Mouse (Mus musculus): ENCODE measurements at regions not wholly inside any gene's neighbourhood (a gene's known extent, or its start where the extent isn't known, plus 50 kb on each side); places are given as distances from the start of the nearest gene placed in this dataset.

GRCm38 (mm10) chr6:50777827-50778226, 123.6 kb upstream of the Npvf start:
- no peak for DNase-seq (ENCODE audit: low read depth, low spot score)

GRCm38 (mm10) chr6:50780677-50781076, 126.4 kb upstream of the Npvf start:
- no peak for DNase-seq (ENCODE audit: low read depth, low spot score)

- no peak for DNase-seq (ENCODE audit: low read depth, low spot score)
These were observed 127.0 kb upstream of the Npvf start for GRCm38 (mm10) chr6:50781271-50781670.

- no peak for DNase-seq (ENCODE audit: low read depth, low spot score)
These were observed 128.0 kb upstream of the Npvf start for GRCm38 (mm10) chr6:50782221-50782620.

GRCm38 (mm10) chr6:50783494-50783893, 129.3 kb upstream of the Npvf start:
- DNase-seq (ENCODE audit: low read depth, low spot score) = no peak

- DNase-seq (ENCODE audit: low read depth, low spot score) = no peak
These were observed 130.1 kb upstream of the Npvf start for GRCm38 (mm10) chr6:50784381-50784780.

- DNase-seq (ENCODE audit: low read depth, low spot score) = no peak
These were observed 133.4 kb upstream of the Npvf start for GRCm38 (mm10) chr6:50787666-50788065.

- no peak for DNase-seq (ENCODE audit: low read depth, low spot score)
These were observed 145.7 kb upstream of the Npvf start for GRCm38 (mm10) chr6:50799963-50800362.

- no peak for DNase-seq (ENCODE audit: low read depth, low spot score)
These were observed 148.7 kb upstream of the Npvf start for GRCm38 (mm10) chr6:50802956-50803355.

- no peak for DNase-seq (ENCODE audit: low read depth, low spot score)
These were observed 150.3 kb upstream of the Npvf start for GRCm38 (mm10) chr6:50804477-50805005.

- peak; percentile 48 for DNase-seq (ENCODE audit: low read depth, low spot score)
These were observed 152.3 kb upstream of the Npvf start for GRCm38 (mm10) chr6:50806376-50807077.

- DNase-seq (ENCODE audit: low read depth, low spot score) = no peak
These were observed 153.2 kb upstream of the Npvf start for GRCm38 (mm10) chr6:50807187-50808012.

GRCm38 (mm10) chr6:50808126-50808525, 153.9 kb upstream of the Npvf start:
- DNase-seq (ENCODE audit: low read depth, low spot score) = peak; percentile 49

- no peak for DNase-seq (ENCODE audit: low read depth, low spot score)
These were observed 154.8 kb upstream of the Npvf start for GRCm38 (mm10) chr6:50808811-50809668.

GRCm38 (mm10) chr6:50809669-50809983, 155.4 kb upstream of the Npvf start:
- DNase-seq (ENCODE audit: low read depth, low spot score) = no peak

GRCm38 (mm10) chr6:50814936-50815500, 160.8 kb upstream of the Npvf start:
- no peak for DNase-seq (ENCODE audit: low read depth, low spot score)

- DNase-seq (ENCODE audit: low read depth, low spot score) = no peak
These were observed 161.3 kb upstream of the Npvf start for GRCm38 (mm10) chr6:50815579-50815978.

- DNase-seq (ENCODE audit: low read depth, low spot score) = no peak
These were observed 163.2 kb upstream of the Npvf start for GRCm38 (mm10) chr6:50817430-50817829.

GRCm38 (mm10) chr6:50818433-50818832, 164.2 kb upstream of the Npvf start:
- no peak for DNase-seq (ENCODE audit: low read depth, low spot score)

- no peak for DNase-seq (ENCODE audit: low read depth, low spot score)
These were observed 164.8 kb upstream of the Npvf start for GRCm38 (mm10) chr6:50818891-50819541.

Measured in A20 (cell line).